Mouse (Mus musculus) cortical plate, adult 2 months (tissue): ENCODE measurements at regions not wholly inside any gene's neighbourhood (a gene's known extent, or its start where the extent isn't known, plus 50 kb on each side); places are given as distances from the start of the nearest gene placed in this dataset.

Experiments used
- CTCF ChIP-seq: fragments of 200-500 bp; IDR thresholded peaks from 2 replicates; pipeline ENCODE4 v1.5.1; 2011; ENCODE audit warnings: mild to moderate bottlenecking, control low read depth, low read length; ENCODE audit not compliant: insufficient read depth; ENCODE audit errors: extremely low read depth
- POLR2A ChIP-seq: fragments of 200-500 bp; IDR thresholded peaks from 2 replicates; pipeline ENCODE4 v1.6.1; 2011; ENCODE audit warnings: mild to moderate bottlenecking, low read length, control low read depth; ENCODE audit not compliant: insufficient read depth; ENCODE audit errors: extremely low read depth

- TF ChIP-seq CTCF = no peak
- no peak for TF ChIP-seq POLR2A
Measured at GRCm38 (mm10) chr13:101552451-101552850, 215.6 kb downstream of the Pik3r1 start.
